Mouse (Mus musculus) layer of hippocampus, adult 11-12 months (tissue): ENCODE results near the gene Epn1.

Source experiments
- DNase-seq: peaks from one replicate; pipeline ENCODE4 v3.0.0; 2022; ENCODE audit warnings: low spot score

Gene Epn1

DNA sequence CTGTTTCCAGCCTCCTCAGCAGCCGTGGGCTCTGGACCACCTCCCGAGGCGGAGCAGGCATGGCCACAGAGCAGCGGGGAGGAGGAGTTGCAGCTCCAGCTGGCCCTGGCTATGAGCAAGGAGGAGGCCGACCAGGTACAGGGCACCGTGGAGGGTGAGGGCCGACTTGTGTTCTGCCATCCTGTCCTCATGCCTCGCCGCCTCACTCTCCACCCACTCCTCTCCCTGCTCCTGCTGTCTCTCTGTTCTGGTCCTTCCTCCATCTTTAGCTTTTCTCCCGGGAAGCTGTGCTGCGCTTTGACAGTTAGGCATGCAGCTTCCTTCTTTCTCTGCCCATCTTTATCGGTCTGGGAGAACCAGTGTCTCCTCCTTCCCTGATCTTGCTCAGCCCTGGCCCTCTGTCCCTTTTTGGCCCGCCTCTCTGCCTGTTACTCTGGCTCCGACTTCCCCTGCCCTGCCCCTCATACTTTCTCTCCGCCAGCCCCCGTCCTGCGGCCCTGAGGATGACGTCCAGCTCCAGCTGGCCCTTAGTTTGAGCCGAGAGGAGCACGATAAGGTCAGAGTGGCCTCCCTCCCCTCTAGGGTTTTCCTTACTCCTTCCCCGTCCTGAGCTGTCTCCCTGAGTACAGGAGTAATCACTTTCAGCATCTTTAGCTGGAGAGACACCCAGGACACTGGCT, 12.9 kb downstream of the Epn1 start:
- no peak for DNase-seq

DNA sequence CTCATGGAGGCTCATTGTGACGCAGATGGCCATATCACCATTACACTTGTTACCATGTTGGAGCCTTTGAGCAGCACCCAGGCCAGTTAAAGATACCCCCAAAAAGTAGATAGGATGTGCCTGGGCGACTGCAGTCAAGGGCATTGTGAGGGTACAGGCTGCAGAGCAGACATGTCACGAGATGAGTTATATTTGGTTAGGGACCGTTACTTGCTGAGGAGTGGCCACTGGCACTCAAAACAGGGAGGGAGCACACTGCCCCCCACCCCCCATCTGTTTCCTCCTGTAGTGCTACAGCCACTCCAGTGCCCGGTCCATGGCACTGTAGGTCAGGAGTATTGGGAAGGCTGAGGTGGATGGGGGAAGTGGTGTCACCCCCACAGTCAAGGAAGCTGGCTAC, 18.7 kb downstream of the Epn1 start:
- no peak for DNase-seq

DNA sequence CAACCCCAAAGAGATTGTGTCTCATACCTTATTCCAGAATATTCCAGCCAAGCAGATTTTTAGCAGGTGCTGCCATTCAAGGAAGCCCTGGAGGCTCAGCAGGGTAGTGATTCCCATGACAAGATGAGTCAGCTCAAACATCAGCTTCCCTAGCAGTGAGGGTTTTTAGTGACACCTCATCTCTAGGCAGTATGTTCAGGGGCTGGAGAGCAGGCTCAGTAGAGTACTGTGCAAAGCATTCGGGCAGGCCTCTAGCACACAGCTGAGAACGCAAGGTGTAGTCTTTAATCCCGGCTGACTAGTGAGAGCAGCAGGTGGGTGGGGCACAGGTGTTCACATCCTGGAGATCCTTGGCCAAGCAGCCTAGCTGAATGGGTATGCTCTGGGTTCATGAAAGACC, 19.8 kb downstream of the Epn1 start:
- no peak for DNase-seq

- DNase-seq = no peak
These were observed 21.1 kb downstream of the Epn1 start for GRCm38 (mm10) chr7:5101066-5101663.

DNA sequence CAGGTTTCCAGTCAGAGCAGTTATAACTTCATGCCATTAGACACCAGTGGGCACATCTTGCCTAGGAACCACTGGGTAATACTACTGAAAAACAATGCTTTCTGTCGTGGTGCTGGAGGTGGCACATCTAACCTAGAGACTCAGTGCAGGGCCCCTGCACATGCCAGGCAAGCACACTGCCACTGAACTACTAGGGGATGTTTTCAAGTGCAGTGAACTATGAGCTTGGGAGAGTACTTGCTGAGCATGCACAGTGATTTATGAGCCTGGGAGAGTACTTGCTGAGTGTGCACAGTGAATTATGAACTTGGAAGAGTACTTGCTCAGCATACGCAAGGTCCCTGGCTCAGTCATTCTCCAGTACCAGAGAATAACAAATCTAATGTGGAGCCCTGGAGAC, 22.5 kb downstream of the Epn1 start:
- DNase-seq = no peak

DNA sequence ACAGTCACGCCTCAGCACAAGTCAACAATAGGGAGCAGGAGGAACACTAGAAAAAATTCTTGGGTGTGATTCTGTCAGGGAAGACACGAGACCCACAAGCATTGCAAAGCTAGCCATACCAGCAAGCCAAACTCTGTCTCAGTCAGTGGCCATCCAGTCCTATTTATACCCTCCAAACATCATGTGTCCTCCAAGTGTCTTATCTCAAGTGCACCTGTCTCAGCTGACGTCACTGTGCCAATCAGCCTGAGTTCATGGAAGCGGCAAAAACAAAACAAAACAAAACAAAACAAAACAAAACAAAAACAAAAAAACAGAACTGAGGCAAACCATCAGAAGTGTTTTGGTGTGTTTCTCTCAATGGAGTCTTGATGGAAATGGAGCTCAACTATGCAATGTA, 28.2 kb downstream of the Epn1 start:
- DNase-seq = no peak

- DNase-seq = no peak
These were observed 29.3 kb downstream of the Epn1 start for GRCm38 (mm10) chr7:5109301-5109700.

DNA sequence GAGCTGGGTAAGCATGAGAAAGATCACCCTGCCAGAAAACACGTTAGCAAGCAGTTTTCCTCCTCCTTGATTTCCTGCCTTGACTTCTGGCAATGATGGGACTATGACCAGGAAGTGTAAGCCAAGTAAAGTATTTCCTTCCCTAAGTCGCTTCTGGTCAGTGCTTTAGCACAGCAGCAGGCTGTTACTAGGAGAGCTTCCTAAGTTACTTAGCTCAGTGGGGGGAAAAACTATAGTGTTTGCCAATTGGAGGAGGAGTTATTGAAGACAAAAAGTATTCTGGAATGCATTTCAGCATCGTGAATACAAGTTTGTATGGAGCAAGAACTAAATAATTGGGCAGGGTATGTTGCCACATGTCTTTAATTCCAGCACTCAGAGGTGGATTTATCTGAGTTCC, 32.7 kb downstream of the Epn1 start:
- DNase-seq = no peak

GRCm38 (mm10) chr7:5116850-5117249, 36.8 kb downstream of the Epn1 start, which contains the start of gene Rfpl4:
Gene Rfpl4, minus strand, starts transcription at chr7:5116950.
- no peak for DNase-seq

- no peak for DNase-seq
These were observed 45.0 kb downstream of the Epn1 start for GRCm38 (mm10) chr7:5125078-5125477.

DNA sequence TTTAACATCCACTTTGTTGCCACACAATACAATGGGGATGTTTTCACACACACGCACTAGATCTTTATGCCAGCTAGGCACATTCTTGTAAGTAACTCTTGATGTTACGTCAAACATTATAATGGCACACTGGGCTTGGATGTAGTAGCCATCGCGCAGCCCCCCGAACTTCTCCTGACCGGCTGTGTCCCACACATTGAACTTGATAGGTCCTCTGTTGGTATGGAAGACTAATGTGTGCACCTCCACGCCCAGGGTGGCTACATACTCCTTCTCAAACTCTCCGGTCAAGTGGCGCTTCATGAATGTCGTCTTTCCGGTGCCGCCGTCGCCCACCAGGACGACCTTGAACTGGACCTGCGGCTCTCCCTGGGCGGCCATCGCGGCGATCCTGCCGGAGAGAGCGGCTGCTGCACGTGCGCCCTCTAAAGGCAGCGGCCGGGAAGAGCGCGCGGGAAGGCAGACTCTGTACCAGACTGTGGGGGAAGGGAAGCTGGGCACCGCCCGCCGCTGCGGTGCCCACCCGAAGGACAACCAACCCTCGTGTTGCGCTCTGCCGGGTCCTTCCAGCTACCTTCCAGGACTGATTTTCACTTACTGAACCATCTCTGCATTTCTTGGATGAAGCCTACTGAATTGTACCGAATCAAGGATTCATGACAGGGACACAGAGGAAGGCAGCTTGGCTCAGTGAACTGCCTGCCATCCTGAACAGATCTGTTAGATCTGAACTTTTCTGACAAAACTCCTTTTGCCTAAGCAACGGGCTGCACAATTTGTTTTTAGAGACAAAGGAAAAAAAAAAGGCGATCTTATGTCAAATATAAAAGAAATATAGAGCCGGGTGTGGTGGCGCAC, 45.7 kb downstream of the Epn1 start, which contains the start of gene Rasl2-9:
Gene Rasl2-9 (minus strand): TSS at position 402 of the 858 bp plus-strand sequence.
- peak; percentile 83 for DNase-seq
